Mouse (Mus musculus) layer of hippocampus, postnatal 36 days (tissue): ENCODE data around the gene Morc2a. TPM values are rescaled to one million over a fixed set of nuclear protein-coding genes. Genes with fewer than 3 reads are reported as not detected.
"Not testable (repeated sequence)": the region's sequence is repeated elsewhere in the genome, so short reads cannot be mapped to it uniquely, and the experiment has no call there.

Source experiments
- DNase-seq, 2 experiments: peaks; one replicate each; pipeline ENCODE4 v3.0.0; 2022
- total RNA-seq, 2 experiments: library from RNA; stranded (reverse); gene quantifications; 2 replicates each; pipeline ENCODE4 v1.2.3; 2021

Morc2a gene
- total RNA-seq = 10 to 100 TPM; 44.3 to 47.4 TPM

- DNase-seq = peak; percentile 94 to 96
Measured at GRCm38 (mm10) chr11:3648964-3649841, at the start of gene Morc2a. Gene Morc2a (plus strand): TSS chr11:3649191.

DNA sequence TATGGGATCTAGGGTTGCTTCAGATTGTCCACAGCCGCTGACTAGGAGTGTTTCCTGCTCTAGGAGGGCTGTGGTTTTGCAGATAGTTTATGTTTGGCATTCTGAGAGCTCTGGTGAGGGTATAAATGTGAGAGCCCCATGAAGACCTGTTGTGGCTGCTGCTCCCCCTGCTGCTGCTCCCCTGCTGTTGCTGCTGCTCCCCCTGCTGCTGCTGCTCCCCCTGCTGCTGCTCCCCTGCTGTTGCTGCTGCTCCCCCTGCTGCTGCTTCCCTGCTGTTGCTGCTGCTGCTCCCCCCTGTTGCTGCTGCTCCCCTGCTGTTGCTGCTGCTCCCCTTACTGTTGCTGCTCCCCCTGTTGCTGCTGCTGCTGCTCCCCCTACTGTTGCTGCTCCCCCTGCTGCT is 47.0 kb upstream of the Morc2a start:
- DNase-seq = not testable (repeated sequence)

DNA sequence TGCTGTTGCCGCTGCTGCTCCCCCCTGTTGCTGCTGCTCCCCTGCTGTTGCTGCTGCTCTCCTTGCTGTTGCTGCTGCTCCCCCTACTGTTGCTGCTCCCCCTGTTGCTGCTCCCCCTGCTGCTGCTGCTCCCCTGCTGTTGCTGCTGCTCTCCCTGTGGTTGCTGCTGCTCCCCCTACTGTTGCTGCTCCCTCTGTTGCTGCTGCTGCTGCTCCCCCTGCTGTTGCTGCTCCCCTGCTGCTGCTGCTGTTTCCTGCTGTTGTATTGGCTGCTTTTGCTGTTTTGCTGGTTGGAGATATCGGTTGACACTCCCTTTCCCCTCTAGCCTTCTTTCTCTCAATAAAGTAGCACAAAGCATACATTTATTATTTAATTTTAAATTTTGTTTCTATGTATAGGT is 46.3 kb upstream of the Morc2a start:
- DNase-seq = not testable (repeated sequence)

GRCm38 (mm10) chr11:3606456-3606855 is 42.5 kb upstream of the Morc2a start:
- DNase-seq = no peak

GRCm38 (mm10) chr11:3615576-3615975 is 33.4 kb upstream of the Morc2a start:
- DNase-seq = no peak

DNA sequence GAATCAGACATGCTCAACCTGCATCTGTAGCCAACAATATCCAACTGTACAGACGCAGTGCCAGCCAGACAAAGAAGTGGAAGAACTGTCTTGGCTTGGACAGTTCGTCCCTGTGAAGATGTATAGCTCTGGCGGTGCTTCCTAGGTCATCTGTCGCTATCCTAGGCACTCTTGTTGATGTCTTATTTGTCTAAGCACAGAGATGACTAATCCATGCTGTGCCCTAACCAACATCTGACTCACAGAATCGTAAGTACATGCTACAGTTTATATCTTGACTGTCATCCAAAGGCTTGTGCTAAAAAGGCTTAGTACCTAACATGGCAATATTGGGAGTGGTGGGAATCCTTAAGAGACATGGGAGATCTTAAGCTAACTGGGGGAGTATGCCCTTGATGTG is 26.2 kb upstream of the Morc2a start:
- no peak for DNase-seq

DNA sequence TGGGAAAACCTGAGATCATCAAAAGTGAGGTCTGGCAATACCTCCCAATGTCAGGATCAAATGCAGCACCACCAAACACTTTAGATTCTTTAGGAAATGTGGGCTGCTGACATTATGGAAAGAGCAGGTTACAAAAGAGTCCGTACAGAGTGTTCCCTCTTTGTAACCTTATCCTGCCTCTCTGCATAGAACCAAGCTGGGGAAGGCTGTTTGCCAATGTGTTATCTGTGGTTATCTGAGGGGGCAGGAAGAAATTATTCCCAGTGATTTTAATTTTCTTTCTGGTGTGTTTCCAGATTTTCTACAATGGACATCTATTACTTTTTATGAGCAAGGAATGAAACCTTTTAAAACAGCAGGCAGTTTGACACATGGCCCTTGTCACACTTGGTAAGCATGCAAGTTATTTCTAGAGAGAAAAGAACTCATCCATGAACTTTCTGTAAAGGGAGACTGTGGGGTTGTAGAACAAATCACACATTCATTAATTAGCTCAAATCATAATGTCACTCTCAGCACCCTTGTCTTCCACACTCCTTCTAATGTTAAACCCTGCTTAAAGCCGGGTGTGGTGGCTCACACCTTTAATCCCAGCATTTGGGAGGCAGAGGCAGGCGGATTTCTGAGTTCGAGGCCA is 24.5 kb upstream of the Morc2a start:
- DNase-seq = no peak

DNA sequence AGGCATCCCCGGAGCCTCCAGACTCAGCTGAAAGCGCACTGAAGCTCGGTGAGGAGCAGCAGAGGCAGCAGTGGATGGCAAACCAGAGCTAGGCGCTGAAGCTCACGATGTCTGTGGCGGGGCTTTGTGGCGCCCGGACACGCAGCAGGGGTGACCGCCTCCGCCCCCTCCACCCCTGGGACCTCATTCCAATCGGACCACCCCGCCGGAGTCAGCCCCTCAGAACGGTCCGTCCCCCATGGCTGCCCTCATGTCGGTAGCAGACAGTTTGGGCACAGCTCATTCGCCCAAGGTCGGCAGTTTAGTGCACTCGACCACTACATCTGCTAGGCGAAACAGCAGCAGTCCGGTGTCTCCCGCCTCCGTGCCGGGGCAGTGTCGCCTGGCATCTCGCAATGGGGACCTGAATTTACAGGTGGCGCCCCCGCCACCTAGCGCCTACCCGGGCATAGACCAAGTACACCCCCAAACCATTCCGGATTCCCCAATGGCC is 19.9 kb upstream of the Morc2a start:
- DNase-seq = peak; percentile 3 to 7

DNA sequence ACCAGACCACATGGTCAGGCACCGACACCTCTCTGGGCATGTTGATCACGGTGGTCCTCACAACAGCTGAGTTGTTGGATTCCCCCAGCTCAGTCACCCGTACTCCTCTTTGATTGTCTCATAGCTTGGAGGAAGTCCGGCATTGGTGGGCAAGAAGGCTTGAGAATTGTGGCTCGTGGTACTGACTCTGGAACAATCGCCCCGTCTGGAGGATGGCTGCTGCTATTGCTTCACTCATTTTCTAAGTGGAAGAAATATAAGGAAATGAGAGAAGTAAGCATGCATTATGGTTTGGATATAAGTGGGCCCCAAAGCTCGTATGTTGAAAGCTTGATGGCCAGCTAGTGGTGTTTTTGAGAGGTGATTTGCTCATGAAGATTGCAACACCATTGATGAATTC is 15.7 kb upstream of the Morc2a start:
- peak; percentile 13 to 18 for DNase-seq

GRCm38 (mm10) chr11:3647688-3648087 is 1.3 kb upstream of the Morc2a start:
- no peak for DNase-seq

GRCm38 (mm10) chr11:3648305-3648963 is 557 bp upstream of the Morc2a start:
- DNase-seq = peak in 1 of 2 experiments; percentile 35

GRCm38 (mm10) chr11:3650141-3650540 is 1.1 kb downstream of the Morc2a start:
- no peak for DNase-seq

GRCm38 (mm10) chr11:3661964-3662363 is 13.0 kb downstream of the Morc2a start:
- no peak for DNase-seq

GRCm38 (mm10) chr11:3667506-3667905 is 18.5 kb downstream of the Morc2a start:
- DNase-seq = no peak

DNA sequence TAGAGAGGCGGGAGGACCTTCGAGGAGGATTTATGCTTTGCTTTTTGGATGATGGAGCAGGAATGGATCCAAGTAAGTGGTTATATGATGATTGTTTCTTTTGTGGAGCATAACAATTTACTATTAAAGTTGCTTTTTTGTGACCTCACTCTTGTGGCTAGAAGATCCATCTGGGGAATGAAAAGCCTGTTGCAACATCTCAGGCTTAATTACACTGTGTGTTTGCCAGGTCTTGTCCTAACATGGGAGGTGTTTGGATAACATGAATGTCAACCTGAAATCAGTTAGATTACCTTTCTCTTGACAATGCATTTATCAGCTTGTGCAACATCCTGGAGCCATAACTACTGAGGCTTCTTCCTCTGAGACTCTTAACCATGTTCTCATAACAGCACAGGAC is 19.8 kb downstream of the Morc2a start:
- DNase-seq = no peak

DNA sequence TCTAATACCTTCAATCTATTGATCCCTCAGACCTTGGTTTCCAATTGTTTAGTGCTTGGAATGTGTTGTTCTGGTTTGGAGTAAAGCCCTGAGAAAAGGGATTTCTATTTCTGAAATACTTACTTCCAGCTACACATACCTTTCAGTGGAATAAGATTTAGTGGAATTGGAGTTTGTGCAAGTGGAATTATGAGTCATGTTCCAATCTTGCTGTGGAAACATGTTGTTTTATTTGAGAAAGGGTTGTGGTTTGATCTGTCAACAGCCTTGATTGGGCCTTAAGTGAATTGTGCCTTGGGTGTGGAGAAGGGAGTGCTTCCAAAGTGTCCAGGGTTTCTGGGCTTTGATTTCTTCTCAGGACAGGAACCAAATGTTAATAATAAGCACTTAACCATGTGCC is 20.9 kb downstream of the Morc2a start:
- DNase-seq = no peak

- no peak for DNase-seq
Measured at GRCm38 (mm10) chr11:3671000-3671628, 22.1 kb downstream of the Morc2a start.

GRCm38 (mm10) chr11:3674545-3674944 is 25.6 kb downstream of the Morc2a start:
- no peak for DNase-seq

DNA sequence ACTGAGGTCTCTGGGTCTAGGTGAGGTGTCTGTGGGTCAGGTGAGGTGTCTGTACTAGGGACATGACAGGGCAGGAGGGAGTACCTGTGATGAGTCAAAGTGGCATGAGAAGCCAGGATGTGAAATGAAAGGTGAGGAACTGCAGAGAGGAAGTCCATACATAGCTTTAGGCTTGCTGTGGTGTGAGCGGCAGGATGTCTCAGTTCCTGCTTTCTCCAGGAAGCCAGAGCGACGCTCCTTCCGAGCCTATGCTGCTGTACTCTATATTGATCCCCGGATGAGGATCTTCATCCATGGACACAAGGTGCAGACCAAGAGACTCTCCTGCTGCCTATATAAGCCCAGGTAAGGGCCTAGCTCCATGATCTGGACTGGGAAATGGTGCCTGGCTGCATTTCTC is 27.4 kb downstream of the Morc2a start:
- DNase-seq = no peak

DNA sequence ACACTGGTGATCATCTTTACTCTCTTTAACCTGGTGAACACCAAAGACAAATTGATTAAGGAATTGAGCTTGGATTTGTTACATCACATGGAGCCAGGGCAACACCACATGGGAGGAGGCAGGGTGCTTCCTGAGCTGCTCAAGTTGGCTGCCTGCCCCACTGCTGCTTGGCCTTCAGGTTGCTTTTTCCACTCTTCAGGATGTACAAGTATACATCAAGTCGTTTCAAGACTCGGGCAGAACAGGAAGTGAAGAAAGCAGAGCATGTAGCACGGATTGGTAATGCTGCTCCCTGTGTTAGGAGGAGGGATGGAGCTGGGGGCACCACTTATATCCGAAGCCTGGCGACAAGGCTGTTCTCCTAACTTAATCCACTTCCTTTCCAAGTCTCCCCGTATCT is 28.2 kb downstream of the Morc2a start:
- DNase-seq = no peak

- DNase-seq = no peak
Measured at GRCm38 (mm10) chr11:3679771-3680170, 30.8 kb downstream of the Morc2a start.

DNA sequence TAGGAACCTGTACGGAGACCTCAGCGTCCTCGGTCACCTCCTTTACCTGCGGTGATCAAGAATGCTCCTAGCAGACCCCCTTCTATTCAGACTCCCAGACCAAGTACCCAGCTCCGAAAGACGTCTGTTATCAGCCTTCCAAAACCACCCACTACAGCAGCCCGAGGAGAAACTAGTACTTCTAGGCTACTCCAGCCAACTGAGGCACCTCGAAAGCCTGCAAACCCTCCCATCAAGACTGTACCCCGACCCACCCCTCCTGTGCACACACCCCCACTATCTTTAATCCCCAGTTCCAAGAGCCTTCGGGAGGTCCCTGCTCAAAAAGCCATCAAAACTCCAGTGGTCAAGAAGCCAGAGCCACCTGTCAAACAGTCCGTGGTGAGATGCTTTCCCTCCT is 34.7 kb downstream of the Morc2a start:
- no peak for DNase-seq

- DNase-seq = no peak
Measured at GRCm38 (mm10) chr11:3684232-3684631, 35.2 kb downstream of the Morc2a start.
